Mouse (Mus musculus): ENCODE data around the gene Dnajc11.

Gene Dnajc11

GRCm38 (mm10) chr4:152006137-152006536 is 72.6 kb downstream of the Dnajc11 start:
- H3K36me3 ChIP-seq (ENCODE audit: control insufficient read depth, insufficient read depth, low read length, poor library complexity, severe bottlenecking) = no peaks in the 10 kb centered on the region
- H3K27me3 ChIP-seq (ENCODE audit: control insufficient read depth, insufficient read depth, low read length, poor library complexity, severe bottlenecking) = no peaks in the 10 kb centered on the region
- peak; percentile 57 for DNase-seq (ENCODE audit: low read depth, low spot score)

- no peak for DNase-seq (ENCODE audit: low read depth, low spot score)
- H3K36me3 ChIP-seq (ENCODE audit: control insufficient read depth, insufficient read depth, low read length, poor library complexity, severe bottlenecking) = no peaks in the 10 kb centered on the region
- H3K27me3 ChIP-seq (ENCODE audit: control insufficient read depth, insufficient read depth, low read length, poor library complexity, severe bottlenecking) = no peaks in the 10 kb centered on the region
Observed at GRCm38 (mm10) chr4:152006812-152007211, 73.3 kb downstream of the Dnajc11 start.

GRCm38 (mm10) chr4:152007481-152008147 is 74.1 kb downstream of the Dnajc11 start:
- Histone ChIP-seq H3K27me3 (ENCODE audit: control insufficient read depth, insufficient read depth, low read length, poor library complexity, severe bottlenecking) (no peaks in the 10 kb centered on the region), H3K36me3 (ENCODE audit: control insufficient read depth, insufficient read depth, low read length, poor library complexity, severe bottlenecking) (no peaks in the 10 kb centered on the region)
- DNase-seq (ENCODE audit: low read depth, low spot score) = no peak

- Histone ChIP-seq H3K36me3 (ENCODE audit: control insufficient read depth, insufficient read depth, low read length, poor library complexity, severe bottlenecking) (no peaks in the 10 kb centered on the region), H3K27me3 (ENCODE audit: control insufficient read depth, insufficient read depth, low read length, poor library complexity, severe bottlenecking) (no peaks in the 10 kb centered on the region)
- peak; percentile 24 for DNase-seq (ENCODE audit: low read depth, low spot score)
Observed at GRCm38 (mm10) chr4:152008148-152008500, 74.6 kb downstream of the Dnajc11 start.

- DNase-seq (ENCODE audit: low read depth, low spot score) = peak; percentile 95
- Histone ChIP-seq H3K27me3 (ENCODE audit: control insufficient read depth, insufficient read depth, low read length, poor library complexity, severe bottlenecking) (no peaks in the 10 kb centered on the region), H3K36me3 (ENCODE audit: control insufficient read depth, insufficient read depth, low read length, poor library complexity, severe bottlenecking) (no peaks in the 10 kb centered on the region)
Observed at GRCm38 (mm10) chr4:152008622-152009075, 75.2 kb downstream of the Dnajc11 start, which contains the start of gene Klhl21. Gene Klhl21, plus strand, starts transcription at chr4:152008803.

GRCm38 (mm10) chr4:152009076-152010051 is 75.9 kb downstream of the Dnajc11 start:
- peak; percentile 52 for DNase-seq (ENCODE audit: low read depth, low spot score)
- no peaks in the 10 kb centered on the region for H3K27me3 ChIP-seq (ENCODE audit: control insufficient read depth, insufficient read depth, low read length, poor library complexity, severe bottlenecking)
- peaks cover 2% of the 10 kb centered on the region; the same call in 1 of the 2 replicates for H3K36me3 ChIP-seq (ENCODE audit: control insufficient read depth, insufficient read depth, low read length, poor library complexity, severe bottlenecking)

- Histone ChIP-seq H3K27me3 (ENCODE audit: control insufficient read depth, insufficient read depth, low read length, poor library complexity, severe bottlenecking) (no peaks in the 10 kb centered on the region), H3K36me3 (ENCODE audit: control insufficient read depth, insufficient read depth, low read length, poor library complexity, severe bottlenecking) (peaks cover 2% of the 10 kb centered on the region)
- DNase-seq (ENCODE audit: low read depth, low spot score) = peak; percentile 49
Observed at GRCm38 (mm10) chr4:152010091-152010706, 76.7 kb downstream of the Dnajc11 start.

- no peak for DNase-seq (ENCODE audit: low read depth, low spot score)
- Histone ChIP-seq H3K36me3 (ENCODE audit: control insufficient read depth, insufficient read depth, low read length, poor library complexity, severe bottlenecking) (peaks cover 2% of the 10 kb centered on the region), H3K27me3 (ENCODE audit: control insufficient read depth, insufficient read depth, low read length, poor library complexity, severe bottlenecking) (no peaks in the 10 kb centered on the region)
Observed at GRCm38 (mm10) chr4:152010707-152011134, 77.2 kb downstream of the Dnajc11 start.

GRCm38 (mm10) chr4:152011171-152011760 is 77.8 kb downstream of the Dnajc11 start:
- DNase-seq (ENCODE audit: low read depth, low spot score) = no peak

GRCm38 (mm10) chr4:152012109-152012508 is 78.6 kb downstream of the Dnajc11 start:
- DNase-seq (ENCODE audit: low read depth, low spot score) = no peak
- Histone ChIP-seq H3K27me3 (ENCODE audit: control insufficient read depth, insufficient read depth, low read length, poor library complexity, severe bottlenecking) (no peaks in the 10 kb centered on the region), H3K36me3 (ENCODE audit: control insufficient read depth, insufficient read depth, low read length, poor library complexity, severe bottlenecking) (peaks cover 2% of the 10 kb centered on the region)

More at GRCm38 (mm10) chr4:152011171-152011760, 77.8 kb downstream of the Dnajc11 start:
- peaks cover 2% of the 10 kb centered on the region for H3K36me3 ChIP-seq (ENCODE audit: control insufficient read depth, insufficient read depth, low read length, poor library complexity, severe bottlenecking)
- H3K27me3 ChIP-seq (ENCODE audit: control insufficient read depth, insufficient read depth, low read length, poor library complexity, severe bottlenecking) = no peaks in the 10 kb centered on the region

GRCm38 (mm10) chr4:152013036-152013813 is 79.7 kb downstream of the Dnajc11 start:
- H3K27me3 ChIP-seq (ENCODE audit: control insufficient read depth, insufficient read depth, low read length, poor library complexity, severe bottlenecking) = no peaks in the 10 kb centered on the region
- DNase-seq (ENCODE audit: low read depth, low spot score) = no peak
- peaks cover 2% of the 10 kb centered on the region for H3K36me3 ChIP-seq (ENCODE audit: control insufficient read depth, insufficient read depth, low read length, poor library complexity, severe bottlenecking)

- DNase-seq (ENCODE audit: low read depth, low spot score) = no peak
- H3K36me3 ChIP-seq (ENCODE audit: control insufficient read depth, insufficient read depth, low read length, poor library complexity, severe bottlenecking) = peaks cover 2% of the 10 kb centered on the region
Observed at GRCm38 (mm10) chr4:152019073-152019472, 85.6 kb downstream of the Dnajc11 start.

GRCm38 (mm10) chr4:152020024-152020423 is 86.5 kb downstream of the Dnajc11 start:
- H3K27me3 ChIP-seq (ENCODE audit: control insufficient read depth, insufficient read depth, low read length, poor library complexity, severe bottlenecking) = no peaks in the 10 kb centered on the region
- no peaks in the 10 kb centered on the region; the same call in none of the 2 replicates for H3K36me3 ChIP-seq (ENCODE audit: control insufficient read depth, insufficient read depth, low read length, poor library complexity, severe bottlenecking)
- DNase-seq (ENCODE audit: low read depth, low spot score) = no peak

More at GRCm38 (mm10) chr4:152019073-152019472, 85.6 kb downstream of the Dnajc11 start:
- H3K27me3 ChIP-seq (ENCODE audit: control insufficient read depth, insufficient read depth, low read length, poor library complexity, severe bottlenecking) = no peaks in the 10 kb centered on the region
